Mouse (Mus musculus): Measurements from ENCODE around the gene Zcwpw1.
"Not testable (repeated sequence)": the region's sequence is repeated elsewhere in the genome, so short reads cannot be mapped to it uniquely, and the experiment has no call there.

Gene Zcwpw1

DNA sequence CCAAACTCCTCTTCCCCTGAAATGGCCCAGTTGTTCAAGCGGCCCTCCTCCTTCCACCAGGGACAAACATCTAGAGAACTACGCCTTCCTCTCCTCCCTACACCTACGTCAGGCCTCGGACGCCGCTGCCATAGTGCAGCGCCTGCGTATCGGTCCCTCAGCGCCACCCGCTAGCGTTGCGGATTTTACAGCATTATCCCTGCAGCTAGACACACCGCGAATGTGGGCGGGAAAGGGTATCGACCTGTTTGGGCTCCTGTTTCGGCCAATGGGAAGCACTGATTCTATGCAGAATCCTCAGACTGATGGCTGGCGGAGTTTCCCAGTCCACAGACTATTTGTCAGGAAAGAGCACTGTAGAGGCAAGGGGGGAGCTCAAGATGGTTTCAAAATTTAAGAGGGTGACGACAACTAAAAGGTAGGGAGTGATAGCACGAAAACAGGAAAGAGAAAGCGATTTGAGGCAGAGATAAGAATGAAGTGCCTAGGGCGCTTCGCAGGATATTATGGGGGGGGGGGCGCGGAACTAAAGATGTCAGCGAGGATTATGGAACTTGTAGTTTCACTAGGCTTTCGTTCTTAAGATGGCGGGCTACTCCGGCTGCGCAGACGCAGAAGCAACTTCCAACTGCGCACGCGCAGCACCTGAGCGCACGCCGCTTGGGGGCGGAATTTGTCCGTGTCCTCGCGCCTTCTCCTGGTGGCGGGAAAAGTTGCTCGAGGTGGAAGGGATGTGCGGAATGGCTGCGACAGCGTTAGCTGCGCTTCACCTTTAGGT lies at the start of gene Zcwpw1, which contains the start of gene Mepce:
Gene Zcwpw1, plus strand, starts transcription at position 648 of the 778 bp plus-strand sequence.
Gene Mepce, minus strand, starts transcription at position 505 of the 778 bp plus-strand sequence.
- DNase-seq (ENCODE audit: low spot score): peak; percentile 96

DNA sequence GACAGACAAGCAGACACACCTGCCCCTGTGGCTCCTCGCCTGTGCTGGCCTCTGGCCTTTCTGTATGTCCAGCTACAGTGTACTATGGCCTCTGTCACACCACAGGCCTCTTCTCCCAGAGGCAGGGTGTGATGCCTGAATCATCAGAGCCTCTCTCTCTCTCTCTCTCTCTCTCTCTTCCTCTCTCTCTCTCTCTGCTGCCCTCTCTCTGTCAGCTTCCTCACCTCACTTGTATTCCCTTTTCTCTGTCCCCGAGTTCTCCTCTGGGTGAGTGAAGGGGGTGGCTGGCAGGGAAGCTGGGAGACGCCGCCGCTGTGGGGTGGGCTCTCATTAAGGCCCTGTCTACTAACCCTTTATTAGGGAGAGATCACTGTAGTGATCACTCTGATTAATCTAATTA lies 49.1 kb upstream of the Zcwpw1 start:
- DNase-seq (ENCODE audit: low spot score): no peak

DNA sequence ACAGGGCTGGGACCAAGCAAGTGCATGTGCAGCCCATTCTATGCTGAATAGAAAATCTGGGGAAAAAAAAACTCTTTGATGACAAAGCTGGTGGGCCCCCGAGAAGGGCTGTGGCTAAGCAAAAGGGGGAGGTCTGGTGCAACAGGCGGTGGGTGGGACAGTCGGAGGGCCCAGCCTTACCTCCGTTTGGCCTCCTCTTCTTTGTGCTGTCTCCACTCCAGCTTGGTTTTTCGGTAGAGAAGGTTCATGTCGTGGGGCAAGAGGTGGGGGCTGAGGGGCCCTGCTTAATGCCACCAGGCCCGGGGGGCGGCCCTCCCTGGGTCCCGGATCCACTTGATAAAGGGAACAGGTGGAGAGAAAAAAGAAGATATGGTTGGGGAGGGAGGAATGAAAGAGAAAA lies 48.1 kb upstream of the Zcwpw1 start:
- DNase-seq (ENCODE audit: low spot score): no peak

DNA sequence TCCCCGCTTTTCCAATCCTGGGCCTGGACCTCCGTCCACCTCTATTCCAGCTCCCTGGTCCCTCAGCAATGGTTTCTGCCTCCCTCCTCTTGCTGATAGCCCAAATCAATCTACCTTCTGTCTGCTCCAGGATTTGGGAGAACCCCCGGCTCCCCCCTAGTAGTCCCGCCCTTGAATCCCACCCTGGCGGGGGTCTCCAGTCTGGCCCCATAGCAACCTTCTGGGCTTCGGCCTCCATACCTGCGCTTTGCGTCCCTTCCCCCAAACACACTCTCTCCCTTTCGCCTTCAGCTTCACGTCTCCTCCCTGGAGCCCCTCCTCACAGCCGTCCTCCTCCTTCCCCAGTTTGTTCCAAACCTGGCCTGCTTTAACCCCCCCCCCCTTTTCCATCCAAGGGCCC lies 47.1 kb upstream of the Zcwpw1 start:
- DNase-seq (ENCODE audit: low spot score): no peak

DNA sequence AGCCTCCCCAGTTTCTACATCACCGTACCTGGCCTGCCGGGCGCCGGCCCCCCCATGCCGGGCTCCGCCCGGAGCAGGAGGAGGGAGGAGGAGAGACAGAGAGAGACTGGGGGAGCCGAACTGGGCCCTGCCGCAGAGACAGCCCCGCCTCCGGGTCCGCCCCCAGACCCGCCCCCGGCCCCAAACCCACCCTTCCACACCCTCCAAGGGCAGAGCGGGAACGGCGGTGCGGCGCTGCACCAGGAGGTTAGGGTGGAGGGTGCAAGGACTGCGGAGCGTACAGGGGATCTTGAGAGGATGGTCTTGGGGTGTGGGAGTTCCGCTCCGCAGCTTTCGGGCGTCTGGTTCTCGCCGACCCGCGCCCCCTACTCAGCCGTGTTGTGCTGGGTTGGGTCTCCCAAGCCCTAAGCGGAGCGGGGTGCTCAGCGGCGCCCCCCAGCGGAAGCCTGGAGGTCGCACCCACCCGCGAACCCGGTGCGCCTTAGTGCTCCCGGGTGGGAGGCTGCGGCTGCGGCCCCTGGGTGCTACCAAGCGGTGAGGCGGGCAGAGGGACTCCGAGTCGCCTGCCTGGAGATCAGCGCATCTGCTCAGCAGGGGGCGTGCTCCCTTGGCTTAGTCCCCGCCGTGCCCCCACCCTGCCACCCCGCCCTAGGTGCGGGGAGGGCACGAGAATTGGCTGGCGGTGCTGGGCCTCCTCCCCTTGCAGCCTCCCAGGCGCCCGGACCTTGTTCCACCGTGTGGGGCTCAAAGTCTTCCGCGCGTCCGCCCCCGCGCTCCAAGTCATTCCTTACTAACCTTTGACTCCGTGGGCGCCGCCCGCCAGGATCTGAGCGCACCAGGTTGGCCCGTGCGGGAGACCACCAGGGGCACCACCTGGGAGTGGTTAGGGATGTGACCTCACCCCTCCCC lies 46.3 kb upstream of the Zcwpw1 start, which contains the start of gene Nyap1:
Gene Nyap1, minus strand, starts transcription at position 585 of the 909 bp plus-strand sequence.
- peak; percentile 85 for DNase-seq (ENCODE audit: low spot score)

DNA sequence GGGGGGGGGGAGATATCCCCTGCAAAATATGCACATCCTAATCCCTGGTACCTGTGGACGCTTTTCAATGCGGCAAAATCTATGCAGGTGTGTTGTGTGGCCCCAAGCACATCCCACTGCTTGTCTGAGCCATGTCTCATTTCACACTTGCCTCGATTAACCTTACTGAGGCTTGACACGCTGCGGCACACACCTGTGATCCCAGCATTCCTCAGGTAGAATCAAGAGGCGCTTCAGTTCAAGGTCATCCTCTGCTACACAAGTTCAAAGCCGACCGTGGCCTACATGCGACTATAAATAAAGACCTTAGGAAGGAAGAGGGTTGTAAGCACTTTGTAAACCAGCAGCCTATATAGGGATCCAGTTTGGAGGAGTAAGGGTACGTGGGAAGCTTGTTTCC lies 45.5 kb upstream of the Zcwpw1 start:
- DNase-seq (ENCODE audit: low spot score): no peak

DNA sequence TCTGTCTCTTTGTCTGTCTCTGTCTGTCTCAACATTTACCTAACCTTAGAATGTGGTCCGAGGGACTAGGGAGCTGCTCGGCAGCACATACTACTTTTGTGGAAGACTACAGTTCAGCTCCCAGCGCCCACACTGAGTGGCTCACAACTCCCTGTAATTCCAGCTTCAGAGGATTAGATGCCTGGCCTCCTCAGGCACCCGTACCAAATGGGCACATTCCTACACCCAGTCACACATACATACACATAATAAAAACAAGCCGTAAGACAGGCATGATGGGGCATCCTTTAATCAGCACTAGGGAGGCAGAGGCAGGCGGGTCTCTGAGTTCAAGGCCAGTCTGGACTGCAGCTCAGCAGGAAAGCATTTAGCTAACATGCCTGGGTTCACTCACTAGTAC lies 44.8 kb upstream of the Zcwpw1 start:
- no peak for DNase-seq (ENCODE audit: low spot score)

DNA sequence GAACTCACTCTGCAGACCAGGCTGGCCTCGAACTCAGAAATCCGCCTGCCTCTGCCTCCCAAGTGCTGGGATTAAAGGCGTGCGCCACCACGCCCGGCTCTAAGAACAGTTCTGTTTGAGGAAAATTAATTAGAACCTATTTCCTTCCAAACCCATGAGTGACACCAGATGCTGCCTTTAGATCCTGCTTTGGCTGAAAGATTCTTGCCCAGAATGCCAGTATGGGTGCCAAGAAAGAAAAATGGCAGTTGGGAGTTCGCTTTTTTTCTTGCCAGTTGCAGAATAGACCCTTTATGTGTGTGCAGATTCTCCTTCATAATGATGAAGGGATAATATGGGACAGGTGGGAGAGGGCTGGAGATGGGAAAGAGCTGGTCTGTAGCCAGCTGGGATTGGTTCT lies 43.4 kb upstream of the Zcwpw1 start:
- DNase-seq (ENCODE audit: low spot score): no peak

DNA sequence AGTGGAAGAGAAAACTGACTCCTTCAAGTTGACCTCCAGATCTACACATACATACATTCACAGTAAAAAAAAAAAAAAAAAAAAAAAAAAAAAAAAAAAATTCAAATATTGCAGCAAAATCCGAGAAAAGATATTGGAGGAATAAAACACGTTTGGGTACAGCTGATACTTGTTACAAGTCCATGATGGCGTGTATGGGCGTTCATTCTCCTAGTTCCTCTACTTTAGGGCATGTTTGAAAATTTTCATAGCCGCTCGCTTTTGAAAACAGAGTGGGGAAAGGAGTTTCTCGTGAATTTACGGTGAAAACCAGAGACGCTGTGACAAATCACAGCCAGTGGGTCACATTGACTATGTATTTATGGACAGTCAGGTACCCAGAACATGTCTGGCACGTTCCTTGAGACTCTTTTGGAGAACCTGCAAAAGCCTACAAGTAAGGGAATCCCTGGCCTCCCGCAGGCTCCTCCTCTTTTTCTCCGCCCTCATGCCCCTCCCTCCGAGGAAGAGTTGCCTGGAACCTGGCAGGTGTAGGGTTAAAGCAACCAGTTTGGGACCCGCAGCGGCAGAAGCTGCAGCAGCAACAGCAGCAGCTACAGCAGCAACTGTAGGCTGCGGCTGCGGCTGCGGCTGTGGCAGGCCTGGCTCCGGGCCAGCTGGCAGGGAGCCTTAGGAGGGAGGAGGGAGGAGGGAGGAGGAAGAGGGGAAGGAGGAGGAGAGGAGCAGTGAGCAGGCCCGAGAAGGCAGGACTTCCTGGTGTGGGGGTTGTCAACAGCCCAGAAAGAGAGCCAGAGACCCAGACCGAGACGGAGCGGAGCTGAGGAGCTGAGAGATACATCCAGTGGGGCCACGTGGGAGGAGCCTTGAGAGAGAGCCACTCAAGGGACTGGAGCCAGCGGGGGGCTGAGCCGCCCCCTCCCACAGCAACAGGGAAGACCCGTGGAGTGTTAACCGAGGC lies 42.1 kb upstream of the Zcwpw1 start, which contains the start of gene Tsc22d4:
Gene Tsc22d4, plus strand, starts transcription at position 517 of the 958 bp plus-strand sequence.
- DNase-seq (ENCODE audit: low spot score): peak; percentile 91

DNA sequence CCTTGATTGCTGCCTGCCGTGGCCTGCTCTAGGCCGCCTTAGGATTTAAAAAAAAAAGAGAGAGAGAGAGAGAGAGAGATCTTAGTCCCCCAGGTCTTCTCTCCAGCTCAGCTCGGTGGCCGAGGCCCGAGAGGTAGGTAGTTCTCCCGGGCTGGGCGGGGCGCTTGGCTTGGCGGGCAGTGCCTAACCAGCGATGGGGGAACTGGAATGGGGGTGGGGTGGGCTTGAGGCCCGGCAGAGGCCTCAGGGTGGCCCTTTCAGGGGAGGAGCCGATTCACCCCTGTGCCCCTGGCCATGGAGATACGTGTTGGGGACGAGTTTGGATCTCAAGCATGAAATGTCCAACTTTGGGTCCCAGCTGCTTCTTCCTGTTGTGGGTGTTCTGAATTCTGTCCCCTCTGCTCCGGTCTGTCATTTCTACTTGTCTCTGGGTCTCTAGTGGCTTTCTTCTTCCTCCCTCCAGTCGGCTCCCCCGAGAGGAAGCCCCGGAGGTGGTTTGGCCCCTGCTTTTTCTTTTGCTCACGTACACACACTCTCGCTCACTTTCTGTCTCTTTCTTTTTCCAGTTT lies 41.2 kb upstream of the Zcwpw1 start:
- peak; percentile 78 for DNase-seq (ENCODE audit: low spot score)

DNA sequence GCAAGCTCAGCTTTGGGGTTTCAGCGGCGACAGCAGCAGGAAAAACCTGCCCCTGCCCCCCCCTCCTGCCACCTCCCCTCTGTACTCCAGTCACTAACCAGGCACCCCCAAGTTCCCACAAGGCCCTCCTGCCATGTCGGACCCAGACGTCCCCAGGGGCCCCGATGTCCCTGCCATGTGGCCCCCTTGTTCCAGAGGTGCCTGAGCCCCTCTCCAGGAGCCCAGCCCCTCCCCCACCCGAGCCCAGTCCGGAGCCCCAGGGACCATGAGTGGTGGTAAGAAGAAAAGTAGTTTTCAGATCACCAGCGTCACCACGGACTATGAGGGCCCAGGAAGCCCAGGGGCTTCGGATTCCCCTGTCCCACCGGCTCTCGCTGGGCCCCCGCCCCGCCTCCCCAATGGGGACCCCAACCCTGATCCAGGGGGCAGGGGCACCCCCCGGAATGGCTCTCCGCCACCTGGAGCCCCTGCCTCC lies 40.7 kb upstream of the Zcwpw1 start:
- DNase-seq (ENCODE audit: low spot score): no peak

DNA sequence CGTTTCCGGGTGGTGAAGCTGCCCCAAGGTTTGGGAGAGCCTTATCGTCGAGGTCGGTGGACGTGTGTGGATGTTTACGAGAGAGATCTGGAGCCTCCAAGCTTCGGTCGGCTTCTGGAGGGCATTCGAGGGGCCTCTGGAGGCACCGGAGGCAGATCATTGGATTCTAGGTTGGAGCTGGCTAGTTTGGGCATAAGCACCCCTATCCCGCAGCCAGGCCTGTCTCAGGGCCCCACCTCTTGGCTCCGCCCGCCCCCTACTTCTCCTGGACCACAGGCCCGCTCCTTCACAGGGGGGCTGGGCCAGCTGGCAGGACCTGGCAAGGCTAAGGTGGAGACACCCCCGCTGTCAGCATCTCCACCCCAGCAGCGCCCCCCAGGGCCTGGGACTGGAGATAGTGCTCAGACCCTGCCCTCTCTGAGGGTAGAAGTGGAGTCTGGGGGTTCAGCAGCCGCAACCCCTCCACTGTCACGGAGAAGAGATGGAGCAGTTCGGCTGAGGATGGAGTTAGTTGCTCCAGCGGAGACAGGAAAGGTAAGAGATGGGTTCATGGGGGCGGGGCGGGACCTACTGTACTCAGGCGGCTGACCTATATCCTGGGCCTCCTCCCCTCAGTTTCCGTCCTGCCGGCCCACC lies 40.2 kb upstream of the Zcwpw1 start:
- no peak for DNase-seq (ENCODE audit: low spot score)

DNA sequence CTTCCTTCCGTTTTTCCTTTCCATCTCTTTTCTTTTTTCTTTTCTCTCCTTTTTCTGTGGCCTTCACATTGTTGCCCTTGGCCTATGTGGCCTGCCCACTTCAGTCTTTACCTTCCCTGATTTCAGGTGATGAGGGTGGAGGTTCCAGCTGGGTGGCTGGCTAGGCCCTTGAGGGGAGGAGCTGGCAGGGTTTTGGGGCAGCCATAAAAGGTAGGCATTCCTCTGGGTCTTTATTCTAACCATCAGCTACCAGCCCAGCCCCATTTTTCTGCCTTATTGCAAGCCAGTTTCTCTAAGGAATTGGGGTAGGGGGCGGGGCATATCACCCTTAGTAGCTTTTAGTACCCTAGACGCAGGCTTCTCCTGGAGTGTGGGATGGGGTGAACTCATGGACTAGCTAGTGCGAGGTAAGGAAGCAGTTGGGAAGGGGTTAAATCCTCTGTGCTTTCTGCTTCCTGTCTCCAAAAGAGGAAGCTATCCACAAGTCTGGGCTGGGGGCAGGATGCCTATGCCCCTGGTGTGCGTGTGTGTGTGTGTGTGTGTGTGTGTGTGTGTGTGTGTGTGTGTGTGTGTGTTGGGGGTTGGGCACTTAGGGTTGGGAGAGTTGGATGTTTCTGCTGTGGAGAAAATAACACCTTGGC lies 39.3 kb upstream of the Zcwpw1 start:
- no peak for DNase-seq (ENCODE audit: low spot score)

DNA sequence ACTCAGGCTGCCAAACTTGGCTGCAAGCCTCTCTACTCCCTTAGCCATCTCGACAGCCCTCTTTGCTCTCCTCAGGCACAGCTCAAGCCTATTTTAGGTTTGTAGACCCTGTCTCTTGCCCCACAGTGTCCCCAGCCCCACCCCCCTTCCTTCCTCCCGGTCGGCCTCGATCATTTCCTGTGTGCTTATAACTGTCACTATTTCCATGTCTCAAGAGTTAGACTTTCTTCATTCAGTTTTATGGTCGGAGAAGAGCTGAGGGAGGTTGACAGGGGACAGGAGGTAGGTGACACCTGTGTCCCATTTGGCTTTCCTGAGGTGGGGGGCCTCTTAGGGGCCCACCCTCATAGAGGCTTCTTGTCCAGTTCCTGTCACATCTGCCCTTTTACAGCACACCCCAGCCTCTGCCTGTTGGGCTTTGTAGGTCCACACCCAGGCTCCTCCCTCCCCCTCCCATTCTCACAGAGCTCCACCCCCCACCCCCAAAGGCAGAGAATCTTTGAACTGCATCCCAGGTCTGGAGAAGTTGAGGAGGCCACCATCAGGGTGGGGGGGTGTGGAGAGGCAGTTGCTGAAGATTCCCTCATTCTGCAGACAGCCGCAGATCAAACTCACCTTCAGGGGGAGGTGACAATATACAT lies 38.3 kb upstream of the Zcwpw1 start:
- no peak for DNase-seq (ENCODE audit: low spot score)

DNA sequence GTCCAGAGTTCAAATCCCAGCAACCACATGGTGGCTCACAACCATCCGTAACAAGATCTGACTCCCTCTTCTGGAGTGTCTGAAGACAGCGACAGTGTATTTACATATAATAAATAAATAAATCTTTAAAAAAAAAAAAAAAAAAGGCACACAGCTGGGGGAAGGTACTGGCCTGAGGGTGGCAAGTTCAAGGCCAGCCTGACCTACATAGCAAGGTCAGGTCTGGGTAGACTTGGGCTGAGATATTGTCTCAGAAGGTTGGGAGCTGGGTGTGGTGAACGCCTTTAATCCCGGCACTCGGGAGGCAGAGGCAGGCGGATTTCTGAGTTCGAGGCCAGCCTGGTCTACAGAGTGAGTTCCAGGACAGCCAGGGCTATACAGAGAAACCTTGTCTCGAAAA lies 37.4 kb upstream of the Zcwpw1 start:
- DNase-seq (ENCODE audit: low spot score): not testable (repeated sequence)

DNA sequence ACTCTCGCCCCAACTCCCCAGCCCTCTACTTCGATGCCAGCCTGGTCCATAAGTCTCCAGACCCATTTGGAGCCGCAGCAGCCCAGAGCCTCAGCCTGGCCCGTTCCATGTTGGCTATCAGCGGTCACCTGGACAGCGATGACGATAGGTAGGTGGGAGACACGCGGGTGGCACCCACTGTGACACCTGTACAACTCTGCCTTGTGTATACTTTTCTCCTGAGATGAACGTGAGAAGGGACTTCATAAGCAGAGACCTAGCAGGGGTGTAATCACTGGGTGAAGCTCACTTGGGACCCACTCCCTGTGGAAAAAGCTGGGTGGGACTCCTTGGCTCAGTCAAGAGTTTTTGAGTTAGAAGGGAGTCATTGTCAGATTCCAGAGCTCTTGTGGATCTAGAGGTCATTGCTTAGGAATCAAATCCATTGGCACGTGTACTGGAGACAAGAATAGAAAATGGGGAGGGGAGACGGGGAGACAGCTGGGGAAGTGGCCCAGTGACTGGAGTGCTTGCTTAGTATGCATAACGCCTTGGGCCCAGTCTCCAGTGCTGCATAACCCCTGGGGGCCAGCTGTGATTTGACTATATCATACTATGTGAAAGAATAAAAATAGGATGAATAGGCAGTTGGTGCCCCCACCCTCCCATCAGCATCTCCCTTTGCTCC lies 36.2 kb upstream of the Zcwpw1 start:
- DNase-seq (ENCODE audit: low spot score): no peak

DNA sequence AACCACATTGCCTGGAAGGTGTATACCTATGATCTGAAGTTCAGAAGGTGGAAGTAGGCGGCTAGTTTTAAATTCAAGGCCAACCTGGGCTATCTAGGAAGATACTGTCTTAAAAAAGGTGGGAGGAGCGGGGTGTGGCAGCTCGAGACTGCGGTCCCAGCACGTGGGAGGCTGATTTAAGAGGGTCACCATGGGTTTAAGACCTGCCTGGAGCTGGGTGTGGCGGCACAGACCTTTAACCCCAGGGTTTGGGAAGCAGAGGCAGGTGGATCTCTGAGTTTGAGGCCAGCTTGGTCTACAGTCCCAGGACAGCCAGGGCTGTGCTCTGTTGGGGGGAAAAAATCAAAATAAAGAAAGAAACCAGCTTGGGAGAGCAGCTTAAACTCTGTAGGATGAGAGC lies 35.6 kb upstream of the Zcwpw1 start:
- DNase-seq (ENCODE audit: low spot score): no peak

DNA sequence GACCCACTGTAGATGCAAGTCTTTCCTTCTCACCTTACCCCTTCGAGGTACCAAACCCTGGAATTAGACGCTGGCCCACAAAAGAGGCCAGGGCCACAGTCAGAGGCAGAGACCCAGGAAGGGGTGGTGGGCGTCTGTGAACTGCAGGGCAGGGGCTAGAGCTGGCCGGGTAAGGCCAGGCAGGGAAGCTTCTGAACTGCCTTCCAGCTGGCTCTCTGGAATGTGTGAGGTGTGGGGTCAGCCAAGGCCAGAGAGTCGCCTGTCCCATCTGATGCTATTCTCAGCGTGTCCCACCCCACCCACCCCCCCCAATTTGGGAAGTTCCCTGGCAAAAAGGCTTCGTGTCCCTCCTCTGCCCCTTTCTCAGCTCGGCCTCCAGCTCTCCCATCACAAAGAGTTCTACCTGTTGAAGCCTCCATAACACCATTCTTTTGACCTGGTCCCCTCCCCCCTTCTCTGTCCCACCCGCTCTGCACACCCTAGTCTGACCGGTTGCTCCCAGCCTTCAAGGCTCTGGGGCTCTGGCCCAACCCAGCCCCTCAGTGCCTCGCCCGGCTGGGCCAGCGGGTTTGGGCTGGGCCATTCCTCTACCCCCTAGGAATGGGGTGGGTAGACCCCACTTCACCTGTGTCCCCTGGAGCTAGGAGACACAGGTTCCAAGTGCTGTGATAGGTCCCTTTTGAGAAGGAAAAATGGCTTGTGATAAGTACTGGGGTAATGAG lies 34.3 kb upstream of the Zcwpw1 start:
- no peak for DNase-seq (ENCODE audit: low spot score)
